Mouse (Mus musculus) forebrain, embryonic 12.5 days (tissue): ENCODE measurements at regions not wholly inside any gene's neighbourhood (a gene's known extent, or its start where the extent isn't known, plus 50 kb on each side); places are given as distances from the start of the nearest gene placed in this dataset.

Experiments used
- ATAC-seq: fragments of 200-750 bp; cut with Nextera tagmentation; 2 replicates; pipeline ENCODE4 v1.8.0; 2017; ENCODE audit warnings: moderate TSS enrichment; ENCODE audit not compliant: low FRiP score
- H3K27ac ChIP-seq: fragments of 300-500 bp; sonication (generic); 2 replicates; pipeline ENCODE4 v1.5.1; 2016; ENCODE audit warnings: mild to moderate bottlenecking
- H3K27me3 ChIP-seq: fragments of 300-500 bp; sonication (generic); 2 replicates; pipeline ENCODE4 v1.6.1; 2016; ENCODE audit warnings: mild to moderate bottlenecking
- H3K36me3 ChIP-seq: fragments of 300-500 bp; sonication (generic); replicated peaks from 2 replicates; pipeline ENCODE4 v1.6.1; 2016; ENCODE audit warnings: mild to moderate bottlenecking
- H3K4me1 ChIP-seq: fragments of 300-500 bp; sonication (generic); 2 replicates; pipeline ENCODE4 v1.6.1; 2016
- H3K4me2 ChIP-seq: fragments of 300-500 bp; sonication (generic); 2 replicates; pipeline ENCODE4 v1.6.1; 2016; ENCODE audit warnings: mild to moderate bottlenecking, moderate library complexity
- H3K4me3 ChIP-seq: fragments of 300-500 bp; sonication (generic); replicated peaks from 2 replicates; pipeline ENCODE4 v1.5.1; 2016; ENCODE audit warnings: mild to moderate bottlenecking
- H3K9ac ChIP-seq: fragments of 300-500 bp; sonication (generic); 2 replicates; pipeline ENCODE4 v1.6.1; 2016; ENCODE audit warnings: mild to moderate bottlenecking
- H3K9me3 ChIP-seq: fragments of 300-500 bp; sonication (generic); 2 replicates; pipeline ENCODE4 v1.6.1; 2016
- WGBS: fragments of 180-500 bp; shearing (Covaris S2); methylation state at CpG from one replicate; pipeline ENCODE4 v1.1.7; 2016; 5-methylcytosine and 5-hydroxymethylcytosine counted together

DNA sequence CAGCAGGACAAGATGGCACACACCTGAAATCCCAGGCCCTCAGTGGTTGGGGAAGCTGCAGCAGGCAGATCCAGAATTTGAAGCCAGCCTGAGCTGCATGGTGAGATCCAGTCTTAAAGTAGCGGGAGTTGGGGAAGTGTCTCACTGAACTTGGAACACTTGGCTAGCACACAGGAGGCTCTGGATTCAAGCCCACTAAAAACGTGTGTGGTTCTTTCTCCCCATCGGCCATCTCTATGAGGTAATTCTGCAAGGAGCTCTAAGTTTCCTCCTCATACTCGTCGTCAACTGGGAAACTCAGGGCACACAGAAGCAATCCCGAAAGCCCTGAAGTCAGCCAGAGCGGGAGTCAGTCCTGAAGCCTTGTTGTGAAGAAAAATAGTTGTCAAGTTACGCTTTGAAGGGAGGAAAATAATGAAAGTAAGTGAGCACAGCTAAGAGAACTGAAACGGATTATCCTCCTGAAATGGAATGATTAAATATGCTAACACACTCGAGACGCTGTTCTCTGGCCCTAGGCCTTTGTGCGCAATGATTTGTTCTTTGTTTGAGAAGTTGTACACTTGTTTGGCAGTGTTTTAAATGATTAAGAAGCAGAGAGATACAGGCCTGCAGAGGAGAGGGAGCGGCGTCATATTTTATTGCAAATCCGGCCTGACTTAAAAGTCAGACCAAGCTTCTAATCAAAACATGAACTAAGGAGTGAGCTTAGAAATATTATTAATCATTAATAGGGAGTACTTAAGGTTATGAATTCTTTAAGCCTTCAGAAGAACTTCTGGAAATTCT is 69.0 kb upstream of the Ercc4 start:
- H3K27me3 ChIP-seq = no peaks in the 10 kb centered on the region
- WGBS = 54% methylated on average over 15 of the region's 15 CpGs

DNA sequence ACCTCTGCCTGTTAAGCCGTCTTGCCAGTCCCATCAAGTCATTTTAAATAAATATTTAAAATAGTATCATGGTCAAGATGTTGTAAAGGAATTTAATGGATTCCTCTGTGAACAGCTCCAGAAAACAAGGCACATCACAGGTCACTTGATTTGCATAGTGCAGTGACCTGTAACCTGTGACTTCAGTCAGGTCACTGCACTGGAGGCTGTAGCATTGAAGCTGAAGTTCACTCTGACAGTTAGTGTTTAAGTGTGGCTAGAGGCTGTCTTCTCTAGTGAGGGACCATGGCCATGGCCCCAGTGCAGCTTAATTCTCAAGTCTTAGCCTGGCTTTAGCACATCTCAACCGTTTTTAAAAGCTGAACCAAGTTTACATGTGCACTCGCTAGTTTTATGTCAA is 68.1 kb upstream of the Ercc4 start:
- Histone ChIP-seq H3K4me3 (no peak overlapping the region), H3K9me3 (peaks cover 4% of the 10 kb centered on the region; the same call in 1 of the 2 replicates), H3K36me3 (no peaks in the 10 kb centered on the region), H3K9ac (no peak overlapping the region), H3K27me3 (no peaks in the 10 kb centered on the region), H3K4me1 (0 out of 2 replicates have a peak, but pooled peaks cover 3% of the 10 kb centered on the region), H3K4me2 (no peak overlapping the region), H3K27ac (no peak overlapping the region)
- no peak for ATAC-seq
- WGBS = 77% methylated on average over 3 of the region's 3 CpGs

More for the DNA sequence above, 69.0 kb upstream of the Ercc4 start:
- Histone ChIP-seq H3K36me3 (no peaks in the 10 kb centered on the region), H3K4me2 (no peak overlapping the region), H3K27ac (no peak overlapping the region), H3K9ac (no peak overlapping the region), H3K4me3 (no peak overlapping the region), H3K9me3 (peaks cover 4% of the 10 kb centered on the region; the same call in 1 of the 2 replicates), H3K4me1 (0 out of 2 replicates have a peak, but pooled peaks cover 3% of the 10 kb centered on the region)
- ATAC-seq = no peak

DNA sequence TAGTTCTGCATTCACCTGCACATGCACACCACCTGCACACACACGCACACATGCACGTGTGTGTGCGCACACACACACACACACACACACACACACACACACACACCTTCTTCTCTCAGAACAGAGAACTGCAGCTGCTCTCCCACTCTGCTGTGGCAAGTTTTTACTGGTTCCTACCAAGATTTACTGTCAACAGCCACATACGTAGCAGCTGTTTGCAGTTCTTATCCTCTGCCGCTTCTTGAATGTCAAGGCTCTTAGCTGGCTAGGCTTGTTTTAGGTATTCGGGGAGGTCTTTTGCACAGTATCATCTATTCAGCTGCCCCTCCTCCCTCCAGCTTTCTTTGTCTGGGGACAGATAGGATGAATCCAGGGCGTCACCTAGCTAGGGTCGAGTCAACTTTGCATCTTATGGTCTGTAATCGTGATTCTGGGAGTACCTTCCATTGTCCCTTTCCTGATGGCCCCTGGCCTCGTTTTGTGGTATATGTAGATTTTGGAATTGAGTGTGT is 64.3 kb upstream of the Ercc4 start:
- Histone ChIP-seq H3K27ac (no peak overlapping the region), H3K27me3 (no peaks in the 10 kb centered on the region), H3K4me1 (0 out of 2 replicates have a peak, but pooled peaks cover 3% of the 10 kb centered on the region), H3K4me3 (no peak overlapping the region), H3K9me3 (peaks cover 4% of the 10 kb centered on the region; the same call in 1 of the 2 replicates), H3K9ac (no peak overlapping the region), H3K4me2 (no peak overlapping the region), H3K36me3 (no peaks in the 10 kb centered on the region)
- no peak for ATAC-seq
- 80% methylated on average over 10 of the region's 10 CpGs for WGBS

DNA sequence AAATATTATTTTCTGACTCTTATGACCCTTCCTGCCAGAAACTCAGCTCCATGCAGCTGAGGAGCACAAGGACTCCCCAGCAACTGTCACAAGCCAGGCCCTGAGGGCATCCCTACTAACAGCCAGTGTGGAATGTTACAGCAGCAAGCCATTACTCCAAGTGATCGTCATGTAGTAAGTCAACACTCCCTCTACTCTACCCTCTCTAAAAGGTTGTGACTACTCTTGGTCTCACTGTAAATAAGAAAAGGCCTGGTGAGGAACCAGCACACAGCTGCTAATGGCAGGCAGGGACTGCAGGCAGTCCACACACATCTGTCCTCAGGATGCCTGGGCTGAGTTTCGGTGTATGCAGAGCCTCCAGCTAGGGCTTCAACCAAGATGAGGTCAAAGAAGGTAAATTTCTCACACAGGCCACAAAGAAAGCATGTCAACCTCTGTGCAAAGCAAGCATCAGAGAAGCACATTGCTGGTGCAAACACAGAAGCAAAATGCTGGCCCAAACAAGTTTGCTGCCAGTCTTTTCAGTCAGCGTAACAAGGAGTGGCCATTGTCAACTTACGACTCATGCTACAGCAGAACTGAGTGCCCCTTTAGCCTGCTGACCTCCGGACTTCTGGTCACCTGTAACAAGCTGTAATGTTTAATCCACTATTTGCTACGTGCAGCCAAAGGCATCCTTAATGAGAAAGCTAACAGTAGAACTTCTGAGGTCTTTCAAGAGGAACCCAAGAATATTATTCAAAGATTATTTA is 62.9 kb upstream of the Ercc4 start:
- Histone ChIP-seq H3K27ac (no peak overlapping the region), H3K27me3 (no peaks in the 10 kb centered on the region), H3K9me3 (peaks cover 4% of the 10 kb centered on the region; the same call in 1 of the 2 replicates), H3K4me2 (no peak overlapping the region), H3K36me3 (no peaks in the 10 kb centered on the region), H3K4me3 (no peak overlapping the region), H3K9ac (no peak overlapping the region), H3K4me1 (no peaks in the 10 kb centered on the region)
- 81% methylated on average over 6 of the region's 6 CpGs for WGBS
- ATAC-seq = no peak

DNA sequence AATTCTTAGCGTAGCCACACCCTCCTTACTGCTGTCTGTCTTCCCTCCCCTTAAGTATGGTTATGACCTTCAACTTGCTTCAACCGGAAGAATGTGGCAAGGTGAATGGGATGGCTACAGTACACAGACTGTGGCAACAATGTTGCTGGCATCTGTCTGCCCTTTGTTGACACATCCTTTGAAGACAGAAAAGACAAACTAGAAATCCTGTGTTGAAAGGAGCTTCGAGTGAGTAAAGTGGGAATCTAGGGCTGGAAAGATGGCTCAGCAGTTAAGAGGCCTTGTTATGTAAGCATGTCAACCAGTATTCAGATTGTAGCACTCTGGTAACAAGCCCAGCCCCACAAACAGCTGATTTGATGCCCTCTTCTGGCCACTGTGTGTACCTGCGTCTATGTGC is 60.2 kb upstream of the Ercc4 start:
- Histone ChIP-seq H3K9me3 (no peaks in the 10 kb centered on the region), H3K36me3 (no peaks in the 10 kb centered on the region), H3K9ac (no peak overlapping the region), H3K4me2 (no peak overlapping the region), H3K4me3 (no peak overlapping the region), H3K4me1 (no peaks in the 10 kb centered on the region), H3K27me3 (no peaks in the 10 kb centered on the region), H3K27ac (no peak overlapping the region)
- ATAC-seq = no peak
- WGBS = 91% methylated on average over 4 of the region's 4 CpGs

DNA sequence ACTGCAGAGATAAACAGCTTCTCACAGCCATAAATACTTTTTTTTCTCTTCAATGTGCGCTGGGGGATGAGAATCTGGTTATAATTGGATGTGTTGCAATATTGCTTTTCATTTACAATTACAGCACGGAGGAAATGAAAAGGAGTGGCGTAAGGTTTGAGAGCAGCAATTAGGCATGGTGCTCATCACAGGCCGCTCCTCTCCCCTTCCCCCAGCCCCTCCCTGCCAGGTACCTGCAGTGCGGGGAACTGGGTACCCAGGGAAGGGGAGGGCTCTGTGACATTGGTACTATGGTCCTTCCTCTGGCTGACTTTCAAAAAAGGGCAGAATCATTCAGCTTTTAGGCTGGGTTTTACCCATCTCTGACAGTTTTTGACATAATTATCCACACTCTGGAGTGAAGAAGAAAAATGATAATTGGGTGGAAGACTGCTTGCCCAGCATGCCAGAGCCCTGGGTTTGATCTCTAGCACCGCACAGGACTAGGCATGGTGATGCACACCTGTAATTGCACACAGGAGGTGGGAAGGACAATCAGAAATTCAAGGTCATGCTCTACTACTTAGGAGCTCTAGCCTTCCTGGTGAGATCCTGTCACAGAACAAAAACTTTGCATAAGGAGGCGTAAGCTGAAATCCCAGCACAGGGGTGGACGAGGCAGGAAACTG is 59.1 kb upstream of the Ercc4 start:
- Histone ChIP-seq H3K27ac (no peak overlapping the region), H3K4me2 (no peak overlapping the region), H3K9ac (no peak overlapping the region), H3K4me1 (no peaks in the 10 kb centered on the region), H3K27me3 (no peaks in the 10 kb centered on the region), H3K4me3 (no peak overlapping the region), H3K9me3 (no peaks in the 10 kb centered on the region), H3K36me3 (no peaks in the 10 kb centered on the region)
- WGBS = 68% methylated on average over 8 of the region's 8 CpGs
- no peak for ATAC-seq

DNA sequence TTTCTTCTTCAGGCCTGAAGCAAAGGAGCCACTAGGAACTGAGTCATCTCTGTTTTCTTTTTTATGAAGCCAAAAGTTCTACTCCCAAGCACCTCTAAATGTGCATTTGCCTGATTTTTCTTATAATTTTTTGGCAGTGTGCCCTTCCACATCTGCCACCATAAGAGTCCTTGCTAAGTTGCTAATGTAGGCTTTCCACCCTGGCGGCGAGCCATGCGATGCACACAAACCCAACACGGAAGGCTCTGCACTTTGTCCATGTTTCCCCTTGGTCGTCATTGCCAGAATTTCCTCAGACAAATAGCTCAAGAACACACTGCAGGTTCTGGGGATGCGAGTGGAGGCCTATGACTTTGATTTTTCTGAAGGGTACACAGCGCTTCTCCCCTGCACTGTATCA is 54.5 kb upstream of the Ercc4 start:
- Histone ChIP-seq H3K36me3 (no peaks in the 10 kb centered on the region), H3K4me1 (no peaks in the 10 kb centered on the region), H3K4me3 (no peak overlapping the region), H3K9me3 (no peaks in the 10 kb centered on the region), H3K4me2 (no peak overlapping the region), H3K9ac (no peak overlapping the region), H3K27ac (no peak overlapping the region), H3K27me3 (no peaks in the 10 kb centered on the region)
- WGBS = 92% methylated on average over 7 of the region's 7 CpGs
- no peak for ATAC-seq
